Mouse (Mus musculus): ENCODE measurements at regions not wholly inside any gene's neighbourhood (a gene's known extent, or its start where the extent isn't known, plus 50 kb on each side); places are given as distances from the start of the nearest gene placed in this dataset.

- Histone ChIP-seq H3K4me1 (ENCODE audit: control insufficient read depth, insufficient read depth, low read length) (no peaks in the 10 kb centered on the region), H3K4me3 (replicated peaks; ENCODE audit: control insufficient read depth, low read depth, low read length) (no peak overlapping the region), H3K27ac (ENCODE audit: control insufficient read depth, insufficient read depth, low read depth, low read length, poor library complexity) (no peak overlapping the region)
- TF ChIP-seq POLR2A (IDR thresholded peaks at IDR 0.05; ENCODE audit: borderline replicate concordance, control insufficient read depth, low read depth, low read length): no peak
- 77% methylated on average over 4 of the region's 4 CpGs for WGBS
Measured at GRCm38 (mm10) chr5:125915857-125916256, 384.3 kb downstream of the Tmem132b start.

GRCm38 (mm10) chr5:125920965-125921364 is 389.4 kb downstream of the Tmem132b start:
- no peak for TF ChIP-seq POLR2A (IDR thresholded peaks at IDR 0.05; ENCODE audit: borderline replicate concordance, control insufficient read depth, low read depth, low read length)
- TF ChIP-seq CTCF (IDR thresholded peaks at IDR 0.05; ENCODE audit: control insufficient read depth, insufficient read depth, low read length): no peak
- WGBS: 36% methylated on average over 11 of the region's 11 CpGs
- Histone ChIP-seq H3K27ac (ENCODE audit: control insufficient read depth, insufficient read depth, low read depth, low read length, poor library complexity) (no peak overlapping the region), H3K4me1 (ENCODE audit: control insufficient read depth, insufficient read depth, low read length) (no peaks in the 10 kb centered on the region), H3K4me3 (replicated peaks; ENCODE audit: control insufficient read depth, low read depth, low read length) (no peak overlapping the region)

GRCm38 (mm10) chr5:125925856-125926497 is 394.4 kb downstream of the Tmem132b start:
- WGBS: 65% methylated on average over 7 of the region's 7 CpGs

GRCm38 (mm10) chr5:125931502-125931901 is 399.9 kb downstream of the Tmem132b start:
- 90% methylated on average over 4 of the region's 4 CpGs for WGBS
- Histone ChIP-seq H3K4me3 (replicated peaks; ENCODE audit: control insufficient read depth, low read depth, low read length) (no peak overlapping the region), H3K27ac (ENCODE audit: control insufficient read depth, insufficient read depth, low read depth, low read length, poor library complexity) (no peak overlapping the region), H3K4me1 (ENCODE audit: control insufficient read depth, insufficient read depth, low read length) (no peaks in the 10 kb centered on the region)
- TF ChIP-seq CTCF (IDR thresholded peaks at IDR 0.05; ENCODE audit: control insufficient read depth, insufficient read depth, low read length): no peak
- no peak for TF ChIP-seq POLR2A (IDR thresholded peaks at IDR 0.05; ENCODE audit: borderline replicate concordance, control insufficient read depth, low read depth, low read length)

More at GRCm38 (mm10) chr5:125925856-125926497, 394.4 kb downstream of the Tmem132b start:
- TF ChIP-seq POLR2A (IDR thresholded peaks at IDR 0.05; ENCODE audit: borderline replicate concordance, control insufficient read depth, low read depth, low read length) (no peak), CTCF (IDR thresholded peaks at IDR 0.05; ENCODE audit: control insufficient read depth, insufficient read depth, low read length) (no peak)
- Histone ChIP-seq H3K4me1 (ENCODE audit: control insufficient read depth, insufficient read depth, low read length) (no peaks in the 10 kb centered on the region), H3K27ac (ENCODE audit: control insufficient read depth, insufficient read depth, low read depth, low read length, poor library complexity) (no peak overlapping the region), H3K4me3 (replicated peaks; ENCODE audit: control insufficient read depth, low read depth, low read length) (no peak overlapping the region)

GRCm38 (mm10) chr5:125939416-125939815 is 407.8 kb downstream of the Tmem132b start:
- H3K27ac ChIP-seq (ENCODE audit: control insufficient read depth, insufficient read depth, low read depth, low read length, poor library complexity): no peak overlapping the region
- no peaks in the 10 kb centered on the region for H3K4me1 ChIP-seq (ENCODE audit: control insufficient read depth, insufficient read depth, low read length)
- TF ChIP-seq CTCF (IDR thresholded peaks at IDR 0.05; ENCODE audit: control insufficient read depth, insufficient read depth, low read length) (no peak), POLR2A (IDR thresholded peaks at IDR 0.05; ENCODE audit: borderline replicate concordance, control insufficient read depth, low read depth, low read length) (no peak)
- WGBS: 64% methylated on average over 3 of the region's 3 CpGs
- H3K4me3 ChIP-seq (replicated peaks; ENCODE audit: control insufficient read depth, low read depth, low read length): no peak overlapping the region

GRCm38 (mm10) chr5:125946729-125947128 is 415.2 kb downstream of the Tmem132b start:
- no peak overlapping the region for H3K4me3 ChIP-seq (replicated peaks; ENCODE audit: control insufficient read depth, low read depth, low read length)
- 78% methylated on average over 4 of the region's 4 CpGs for WGBS
- no peak overlapping the region for H3K27ac ChIP-seq (ENCODE audit: control insufficient read depth, insufficient read depth, low read depth, low read length, poor library complexity)
- TF ChIP-seq POLR2A (IDR thresholded peaks at IDR 0.05; ENCODE audit: borderline replicate concordance, control insufficient read depth, low read depth, low read length) (no peak), CTCF (IDR thresholded peaks at IDR 0.05; ENCODE audit: control insufficient read depth, insufficient read depth, low read length) (no peak)
- no peaks in the 10 kb centered on the region for H3K4me1 ChIP-seq (ENCODE audit: control insufficient read depth, insufficient read depth, low read length)

- TF ChIP-seq POLR2A (IDR thresholded peaks at IDR 0.05; ENCODE audit: borderline replicate concordance, control insufficient read depth, low read depth, low read length): no peak
- TF ChIP-seq CTCF (IDR thresholded peaks at IDR 0.05; ENCODE audit: control insufficient read depth, insufficient read depth, low read length): no peak
- WGBS: 72% methylated on average over 6 of the region's 6 CpGs
- H3K27ac ChIP-seq (ENCODE audit: control insufficient read depth, insufficient read depth, low read depth, low read length, poor library complexity): no peak overlapping the region
Measured at GRCm38 (mm10) chr5:125951641-125952040, 420.1 kb downstream of the Tmem132b start.

GRCm38 (mm10) chr5:125964039-125964438 is 432.5 kb downstream of the Tmem132b start:
- no peak overlapping the region for H3K4me3 ChIP-seq (replicated peaks; ENCODE audit: control insufficient read depth, low read depth, low read length)
- WGBS: 68% methylated on average over 8 of the region's 8 CpGs
- H3K27ac ChIP-seq (ENCODE audit: control insufficient read depth, insufficient read depth, low read depth, low read length, poor library complexity): no peak overlapping the region
- TF ChIP-seq CTCF (IDR thresholded peaks at IDR 0.05; ENCODE audit: control insufficient read depth, insufficient read depth, low read length) (peak; percentile 48; the same call in 1 of the 2 replicates), POLR2A (IDR thresholded peaks at IDR 0.05; ENCODE audit: borderline replicate concordance, control insufficient read depth, low read depth, low read length) (no peak)
- no peaks in the 10 kb centered on the region for H3K4me1 ChIP-seq (ENCODE audit: control insufficient read depth, insufficient read depth, low read length)

More at GRCm38 (mm10) chr5:125951641-125952040, 420.1 kb downstream of the Tmem132b start:
- Histone ChIP-seq H3K4me1 (ENCODE audit: control insufficient read depth, insufficient read depth, low read length) (no peaks in the 10 kb centered on the region), H3K4me3 (replicated peaks; ENCODE audit: control insufficient read depth, low read depth, low read length) (no peak overlapping the region)

- 43% methylated on average over 4 of the region's 4 CpGs for WGBS
- no peak overlapping the region for H3K4me3 ChIP-seq (replicated peaks; ENCODE audit: control insufficient read depth, low read depth, low read length)
- no peaks in the 10 kb centered on the region for H3K4me1 ChIP-seq (ENCODE audit: control insufficient read depth, insufficient read depth, low read length)
- TF ChIP-seq POLR2A (IDR thresholded peaks at IDR 0.05; ENCODE audit: borderline replicate concordance, control insufficient read depth, low read depth, low read length) (no peak), CTCF (IDR thresholded peaks at IDR 0.05; ENCODE audit: control insufficient read depth, insufficient read depth, low read length) (no peak)
- no peak overlapping the region for H3K27ac ChIP-seq (ENCODE audit: control insufficient read depth, insufficient read depth, low read depth, low read length, poor library complexity)
Measured at GRCm38 (mm10) chr5:125968151-125968550, 436.6 kb downstream of the Tmem132b start.

Measured in bone marrow, adult 2 months (tissue).